Mouse (Mus musculus) cerebellum, adult 2 months (tissue): ENCODE results near the gene 1700057G04Rik.

Experiments
- CTCF ChIP-seq: fragments of 200-500 bp; IDR thresholded peaks from 2 replicates; pipeline ENCODE4 v1.5.1; 2011; ENCODE audit warnings: low read depth, mild to moderate bottlenecking, control low read depth, low read length, moderate library complexity, borderline replicate concordance; ENCODE audit not compliant: insufficient read depth
- POLR2A ChIP-seq: fragments of 200-500 bp; IDR thresholded peaks from 2 replicates; pipeline ENCODE4 v1.6.1; 2011; ENCODE audit warnings: low read length, control low read depth, borderline replicate concordance; ENCODE audit not compliant: insufficient read depth

GRCm38 (mm10) chr9:92351924-92352323 is 42.7 kb downstream of the 1700057G04Rik start:
- TF ChIP-seq CTCF (no peak), POLR2A (no peak)
